Mouse (Mus musculus) ES-E14 (cell line): ENCODE results near the gene Lrp2bp. TPM values are rescaled to one million over a fixed set of nuclear protein-coding genes. Genes with fewer than 3 reads are reported as not detected.

Experiments used
- DNase-seq: peaks from one replicate; pipeline ENCODE4 v3.0.0-alpha.2; 2013; ENCODE audit warnings: low read depth, low spot score
- H3K27ac ChIP-seq: 2 replicates; pipeline ENCODE4 v1.5.1; 2012; ENCODE audit warnings: low read depth, mild to moderate bottlenecking, low read length, moderate library complexity, mixed read lengths; ENCODE audit not compliant: poor library complexity, insufficient read depth, severe bottlenecking
- H3K36me3 ChIP-seq: 2 replicates; pipeline ENCODE4 v1.6.1; 2012; ENCODE audit warnings: mild to moderate bottlenecking, low read length, moderate library complexity, mixed read lengths; ENCODE audit not compliant: control insufficient read depth, poor library complexity, insufficient read depth, severe bottlenecking
- H3K4me1 ChIP-seq, 2 experiments: fragments of 150-350 bp in 1 of 2; sonication (generic) in 1 of 2; 2 replicates each; pipeline ENCODE4 v1.6.1; 2012; ENCODE audit warnings: low read length in 2 of 2, mild to moderate bottlenecking in 1 of 2, mixed read lengths in 1 of 2; ENCODE audit not compliant: control insufficient read depth in 2 of 2, insufficient read depth in 2 of 2, poor library complexity in 1 of 2
- H3K4me3 ChIP-seq, 2 experiments: fragments of 150-350 bp in 1 of 2; sonication (generic) in 1 of 2; 2 replicates each; pipeline ENCODE4 v1.5.1; 2012; ENCODE audit warnings: low read length in 2 of 2, low read depth in 1 of 2, mild to moderate bottlenecking in 1 of 2, mixed read lengths in 1 of 2; ENCODE audit not compliant: insufficient read depth in 1 of 2, poor library complexity in 1 of 2, severe bottlenecking in 1 of 2
- H3K9ac ChIP-seq: 2 replicates; pipeline ENCODE4 v1.6.1; 2012; ENCODE audit warnings: low read depth, mild to moderate bottlenecking, low read length, mixed read lengths; ENCODE audit not compliant: poor library complexity, insufficient read depth, severe bottlenecking
- H3K9me3 ChIP-seq: fragments of 150-350 bp; sonication (generic); 2 replicates; pipeline ENCODE4 v1.6.1; 2012; ENCODE audit warnings: low read depth, mild to moderate bottlenecking, low read length; ENCODE audit not compliant: control insufficient read depth, insufficient read depth
- CHD2 ChIP-seq: IDR thresholded peaks from 2 replicates; pipeline ENCODE4 v1.6.1; 2014; ENCODE audit warnings: mild to moderate bottlenecking, low read depth, low read length, inconsistent platforms
- HCFC1 ChIP-seq: IDR thresholded peaks from 2 replicates; pipeline ENCODE4 v1.6.1; 2012; ENCODE audit warnings: low read length, inconsistent platforms, borderline replicate concordance; ENCODE audit not compliant: insufficient read depth
- MAFK ChIP-seq: IDR thresholded peaks from 2 replicates; pipeline ENCODE4 v1.6.1; 2014; ENCODE audit warnings: mild to moderate bottlenecking, low read depth, low read length, inconsistent platforms; ENCODE audit not compliant: insufficient read depth
- ZC3H11A ChIP-seq: IDR thresholded peaks from 2 replicates; pipeline ENCODE4 v1.6.1; 2012; ENCODE audit warnings: low read depth, mild to moderate bottlenecking, inconsistent platforms, low read length, borderline replicate concordance
- ZNF384 ChIP-seq: IDR thresholded peaks from 2 replicates; pipeline ENCODE4 v1.6.1; 2012; ENCODE audit warnings: low read depth, low read length, inconsistent platforms
- in situ Hi-C, 2 experiments: fragments of 600-800 bp; cut with MboI; formaldehyde crosslinking; loops; one replicate each; pipeline ENCODE4 v1.15.1; 2025; ENCODE audit warnings: low sequenced_read_pairs in 2 of 2, inconsistent platforms in 1 of 2; ENCODE audit not compliant: unreplicated experiment in 2 of 2
- total RNA-seq: library from RNA; depleted of rRNA; stranded (reverse); fragments of 300-350 nt; gene quantifications from 2 replicates; pipeline ENCODE4 v1.2.3, GENCODE M21; 2012; rRNA removed

The Lrp2bp gene
- 0.13 and 0.26 TPM in 2 replicates for total RNA-seq

DNA sequence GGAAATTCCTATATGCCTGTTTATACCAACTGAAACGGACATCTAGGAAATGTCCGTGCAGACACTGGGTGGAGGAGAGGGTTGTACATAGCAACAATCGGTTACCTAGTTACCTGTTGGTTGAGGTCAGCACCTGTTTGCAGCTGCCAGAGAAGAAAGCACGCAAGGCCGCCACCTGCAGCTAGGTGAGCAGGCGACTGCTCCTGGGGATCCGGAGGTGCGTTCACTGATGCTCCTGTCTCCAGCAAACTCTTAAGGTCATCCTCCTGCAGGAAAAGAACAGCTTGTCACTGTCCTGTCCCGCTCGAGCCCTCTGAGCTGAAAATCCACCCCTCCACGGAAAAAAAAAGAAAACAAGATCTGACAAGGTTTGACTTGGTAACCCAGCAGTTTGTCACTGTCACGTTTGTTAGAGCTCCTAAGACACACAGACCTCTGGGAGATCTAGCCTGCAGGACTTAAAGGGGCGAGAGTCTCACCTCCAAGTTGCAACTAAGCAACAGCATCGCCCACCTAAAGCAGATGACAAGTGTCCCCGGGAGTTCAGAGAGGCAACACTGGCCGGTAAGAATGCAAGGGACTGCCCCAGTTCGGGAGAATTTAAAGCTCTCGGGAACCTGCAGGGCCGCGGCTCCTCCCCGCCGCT lies at the start of gene Lrp2bp:
Gene Lrp2bp, plus strand, starts transcription at position 166 of the 646 bp plus-strand sequence.
- H3K9ac ChIP-seq: peak within 1 kb of the TSS; percentile 67
- peak; percentile 12 for DNase-seq
- H3K4me1 ChIP-seq: 0 out of 4 replicates have a peak, but pooled peaks cover 0 to 1% of the 10 kb centered on the region in 2 experiments
- H3K9me3 ChIP-seq: no peaks in the 10 kb centered on the region
- TF ChIP-seq HCFC1 (0 out of 2 replicates have a peak, but pooled peaks have one; percentile 24), MAFK (no peak)
- in situ Hi-C loops: no loop called here
- peak within 1 kb of the TSS; percentile 54 to 66 for H3K4me3 ChIP-seq
- peaks cover 4% of the 10 kb centered on the region; the same call in 1 of the 2 replicates for H3K36me3 ChIP-seq
- H3K27ac ChIP-seq: peak within 1 kb of the TSS; percentile 76; the same call in 1 of the 2 replicates

DNA sequence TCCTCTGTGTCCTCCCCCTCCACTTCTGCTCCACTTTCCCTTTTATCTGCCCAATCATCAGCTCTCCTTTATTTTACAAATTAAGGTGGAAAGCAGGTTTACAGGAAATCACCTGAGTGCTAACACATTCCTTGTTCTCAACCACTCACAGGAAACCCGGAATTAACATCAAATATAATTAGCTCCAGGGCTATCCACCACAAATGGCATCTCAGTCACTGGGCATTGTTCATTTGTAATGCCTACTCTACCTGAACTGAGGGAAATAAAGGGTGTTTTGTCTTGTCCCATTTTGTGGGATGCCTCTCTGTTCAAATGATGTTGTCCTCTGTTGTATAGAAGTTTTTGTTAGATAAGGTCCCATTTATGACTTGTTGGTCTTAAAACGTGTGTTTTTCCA lies 48.5 kb upstream of the Lrp2bp start:
- Histone ChIP-seq H3K9ac (no peak overlapping the region), H3K27ac (no peak overlapping the region), H3K4me1 (no peaks in the 10 kb centered on the region), H3K9me3 (no peaks in the 10 kb centered on the region), H3K4me3 (no peak overlapping the region), H3K36me3 (no peaks in the 10 kb centered on the region)
- no peak for DNase-seq
- no peak for TF ChIP-seq MAFK
- no peak for TF ChIP-seq ZNF384
- no peak for TF ChIP-seq ZC3H11A
- no peak for TF ChIP-seq HCFC1
- no peak for TF ChIP-seq CHD2
- in situ Hi-C loops: no loop called here

DNA sequence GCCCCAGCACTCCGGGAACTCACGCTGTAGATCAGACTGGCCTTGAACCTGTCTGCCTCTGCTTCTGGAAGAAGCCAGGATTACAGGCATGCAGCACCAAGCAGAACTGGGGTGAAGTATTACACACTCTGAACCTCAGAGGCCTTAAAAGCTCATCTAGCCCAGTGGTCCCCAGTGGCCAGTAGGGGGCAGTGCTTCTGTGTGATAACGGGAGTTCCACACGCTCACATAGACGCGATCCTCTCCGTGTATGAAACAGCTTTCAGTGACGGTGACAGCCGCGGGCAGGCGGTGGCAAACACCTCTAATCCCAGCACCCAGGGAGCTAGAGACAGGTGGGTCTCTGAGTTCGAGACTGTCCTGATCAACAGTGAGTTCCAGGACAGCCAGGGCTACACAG lies 28.2 kb upstream of the Lrp2bp start:
- no peak overlapping the region for H3K27ac ChIP-seq
- DNase-seq: no peak

DNA sequence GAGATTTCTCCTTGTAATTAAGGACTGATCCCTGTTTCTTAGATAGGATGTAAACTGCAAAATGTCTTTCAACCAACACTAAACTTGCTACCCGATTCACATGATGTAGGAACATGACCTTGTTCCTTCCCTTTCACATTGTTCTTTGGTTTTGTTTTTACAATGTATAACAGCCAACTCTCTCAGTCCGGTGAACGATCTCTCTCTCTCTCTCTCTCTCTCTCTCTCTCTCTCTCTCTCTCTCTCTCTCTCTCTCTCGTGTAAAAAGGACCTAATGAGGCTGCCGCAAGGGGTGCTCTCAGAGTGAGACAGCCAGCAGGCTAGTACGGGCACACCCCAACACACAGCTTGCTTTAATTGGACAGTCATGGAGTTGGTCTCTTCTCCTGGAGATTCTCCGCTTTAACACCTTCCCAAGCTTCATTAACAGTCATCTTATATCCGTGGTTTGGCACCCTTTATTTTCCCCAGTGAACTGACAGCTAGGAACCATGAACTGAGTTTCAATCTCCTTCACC lies 25.1 kb upstream of the Lrp2bp start:
- no peaks in the 10 kb centered on the region for H3K9me3 ChIP-seq
- no peak overlapping the region for H3K4me3 ChIP-seq
- in situ Hi-C loops: no loop called here
- H3K36me3 ChIP-seq: no peaks in the 10 kb centered on the region; the same call in 1 of the 2 replicates
- TF ChIP-seq ZNF384 (no peak), HCFC1 (no peak), MAFK (no peak), ZC3H11A (no peak), CHD2 (no peak)
- DNase-seq: no peak
- H3K9ac ChIP-seq: no peak overlapping the region
- H3K4me1 ChIP-seq: no peaks in the 10 kb centered on the region
- H3K27ac ChIP-seq: no peak overlapping the region

More for the DNA sequence above, 28.2 kb upstream of the Lrp2bp start:
- TF ChIP-seq CHD2: no peak
- TF ChIP-seq HCFC1: no peak
- TF ChIP-seq ZNF384: no peak
- TF ChIP-seq MAFK: no peak
- no peak for TF ChIP-seq ZC3H11A
- Histone ChIP-seq H3K9ac (no peak overlapping the region), H3K9me3 (no peaks in the 10 kb centered on the region), H3K4me1 (no peaks in the 10 kb centered on the region), H3K36me3 (no peaks in the 10 kb centered on the region), H3K4me3 (no peak overlapping the region)
- in situ Hi-C loops: no loop called here
